ENCODE assay signal across 8 mouse cellular contexts in genomic region chr6:87980374-87981029, GRCm38 (mm10). TPM values are rescaled to one million over a fixed set of nuclear protein-coding genes. Genes with fewer than 3 reads are reported as not detected.
DNase-seq lines count a peak whose midpoint lies in the region; ATAC-seq and TF ChIP-seq lines count a peak whose summit lies in the region.

No protein-coding gene starts in this region.

- peak overlapping the region; percentile 99 for H3K9ac ChIP-seq in hindbrain, embryonic 11.5 days (ENCODE audit: low read depth, low read length)

- no peaks in the 10 kb centered on the region for H3K9me3 ChIP-seq in hindbrain, embryonic 11.5 days (ENCODE audit: control insufficient read depth, low read length)

- peak; percentile 86 for ATAC-seq in hindbrain, embryonic 11.5 days (ENCODE audit: low FRiP score)
- peak; percentile 60 for ATAC-seq in megakaryocyte, adult 5-6 weeks (ENCODE audit: poor library complexity, severe bottlenecking)

- WGBS in bone marrow, adult 2 months, result under 1% methylated on average over 65 of the region's 66 CpGs
- WGBS in hindbrain, embryonic 11.5 days, result under 1% methylated on average over 56 of the region's 66 CpGs

- TF ChIP-seq CTCF in bone marrow, adult 2 months (IDR thresholded peaks at IDR 0.05; ENCODE audit: control insufficient read depth, insufficient read depth, low read length), result no peak
- TF ChIP-seq CTCF in embryonic fibroblast, embryonic 13.5 days (IDR thresholded peaks at IDR 0.05; ENCODE audit: borderline replicate concordance, insufficient read depth, low read length), result no peak

- peak overlapping the region; percentile 32 for H3K4me3 ChIP-seq in bone marrow, adult 2 months (replicated peaks; ENCODE audit: control insufficient read depth, low read depth, low read length)
- peak overlapping the region; percentile 66 for H3K4me3 ChIP-seq in embryonic fibroblast, embryonic 13.5 days (ENCODE audit: insufficient read depth, low read length)
- peak overlapping the region; percentile 97 for H3K4me3 ChIP-seq in hindbrain, embryonic 11.5 days (ENCODE audit: low read depth, low read length)

- no peak for TF ChIP-seq POLR2A in bone marrow, adult 2 months (IDR thresholded peaks at IDR 0.05; ENCODE audit: borderline replicate concordance, control insufficient read depth, low read depth, low read length)
- TF ChIP-seq POLR2A in embryonic fibroblast, embryonic 13.5 days (IDR thresholded peaks at IDR 0.05; ENCODE audit: low read depth, low read length), result no peak

- H3K4me2 ChIP-seq in hindbrain, embryonic 11.5 days (replicated peaks; ENCODE audit: low read depth, low read length), result peak overlapping the region; percentile 84

- H3K27me3 ChIP-seq in hindbrain, embryonic 11.5 days (ENCODE audit: control insufficient read depth, insufficient read depth, low read length), result no peaks in the 10 kb centered on the region

- H3K36me3 ChIP-seq in hindbrain, embryonic 11.5 days (ENCODE audit: control insufficient read depth, insufficient read depth, low read length), result no peaks in the 10 kb centered on the region

- no peak overlapping the region; the same call in 1 of the 2 replicates for H3K27ac ChIP-seq in bone marrow, adult 2 months (ENCODE audit: control insufficient read depth, insufficient read depth, low read depth, low read length, poor library complexity)
- H3K27ac ChIP-seq in embryonic fibroblast, embryonic 13.5 days (ENCODE audit: insufficient read depth, low read length), result no peak overlapping the region
- peak overlapping the region; percentile 89 for H3K27ac ChIP-seq in hindbrain, embryonic 11.5 days (ENCODE audit: low read depth, low read length)

- H3K4me1 ChIP-seq in bone marrow, adult 2 months (ENCODE audit: control insufficient read depth, insufficient read depth, low read length), result no peaks in the 10 kb centered on the region
- no peaks in the 10 kb centered on the region for H3K4me1 ChIP-seq in embryonic fibroblast, embryonic 13.5 days (ENCODE audit: control insufficient read depth, insufficient read depth, low read length)
- H3K4me1 ChIP-seq in hindbrain, embryonic 11.5 days (replicated peaks; ENCODE audit: control insufficient read depth, insufficient read depth, low read length), result peaks cover 10% of the 10 kb centered on the region; the same call in 1 of the 2 replicates

- peak; percentile 86 for DNase-seq in ES-CJ7 (ENCODE audit: low read depth, low spot score)
- peak; percentile 97 for DNase-seq in hindbrain, embryonic 11.5 days (ENCODE audit: low spot score)
- DNase-seq in left cerebral cortex, adult 9 months (ENCODE audit: low spot score in 2 of 2), result peak; percentile 61 to 81
- peak; percentile 91 for DNase-seq in right cerebral cortex, postnatal 14 days
- no peak for DNase-seq in T-cell, adult 2 months (ENCODE audit: low spot score)

RNA-seq across cellular contexts. Expression of gene H1fx, which starts 0.9 kb away (rescaled TPM):
- polyA plus RNA-seq in bone marrow, adult 2 months (2011; ENCODE audit: insufficient read depth, insufficient read length, low replicate concordance, missing spikeins), result 4.6 and 4.8 TPM in 2 replicates
- 11.4 and 17.0 TPM in 2 replicates for polyA plus RNA-seq in embryonic fibroblast, embryonic 13.5 days (2011; ENCODE audit: insufficient read length, low read depth, missing spikeins)
- 41.3 and 74.2 TPM in 2 replicates for polyA plus RNA-seq in hindbrain, embryonic 11.5 days (2014; fragmentation: Nextera tagmentation; extraction: Ambion mirVana)
- total RNA-seq in megakaryocyte, adult 5-6 weeks (2015), result 0.11 and 0.14 TPM in 2 replicates
- total RNA-seq in megakaryocyte, adult 5-6 weeks (2017), result not detected in 2 replicates

Comparison
In these comparisons a context has a peak if more than half of its experiments do, and no peak if none do; other contexts are left out.
1. H3K4me3 ChIP-seq: peak in every context shown above with its lines; median percentile 97 in hindbrain, embryonic 11.5 days; 66 in embryonic fibroblast, embryonic 13.5 days; 32 in bone marrow, adult 2 months.